Mouse (Mus musculus): Measurements from ENCODE around the gene Trap1.

GRCm38 (mm10) chr16:4034476-4034875 is 43.2 kb downstream of the Trap1 start:
- TF ChIP-seq EP300 (IDR thresholded peaks at IDR 0.05; ENCODE audit: insufficient read depth, low read depth, low read length), result no peak
- TF ChIP-seq CTCF (IDR thresholded peaks at IDR 0.05), result no peak
- TF ChIP-seq POLR2A (IDR thresholded peaks at IDR 0.05; ENCODE audit: insufficient read depth, low read depth, low read length), result no peak

All from heart, adult 2 months (tissue).